Mouse (Mus musculus) CD8-positive naive resting alpha-beta T cell, adult 2 months (primary cell): ENCODE measurements around the gene Zfp991.
A peak's percentile ranks its signal among the peaks of the same experiment; 100 is the strongest.
"Not testable (repeated sequence)": the region's sequence is repeated elsewhere in the genome, so short reads cannot be mapped to it uniquely, and the experiment has no call there.

Source experiments
- DNase-seq, 2 experiments: peaks; one replicate each; pipeline ENCODE4 v3.0.0; 2022; ENCODE audit warnings: low read depth in 2 of 2, low spot score in 2 of 2

Gene Zfp991

GRCm38 (mm10) chr4:147181969-147182705 is 50.3 kb downstream of the Zfp991 start:
- not testable (repeated sequence) for DNase-seq

DNA sequence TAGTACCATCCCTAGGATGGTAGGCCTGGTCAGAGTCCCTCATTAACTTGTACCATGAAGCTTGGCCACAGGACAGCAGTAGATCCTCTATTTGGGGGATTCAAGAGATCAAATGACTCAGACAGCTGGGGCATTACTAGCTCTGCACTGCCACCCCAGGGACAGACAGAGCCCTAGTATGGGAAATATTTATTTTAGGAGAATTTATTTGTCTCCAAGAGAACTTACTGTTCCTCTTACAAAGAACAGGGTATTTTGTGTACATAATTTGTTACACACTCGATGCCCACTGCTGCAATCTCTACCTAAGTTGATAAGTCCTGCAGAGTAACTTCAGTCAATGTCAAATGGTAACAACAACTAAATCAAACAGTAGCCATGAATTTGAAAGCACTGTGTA is 55.0 kb downstream of the Zfp991 start:
- DNase-seq = not testable (repeated sequence)

- DNase-seq = not testable (repeated sequence)
These were observed 55.6 kb downstream of the Zfp991 start for GRCm38 (mm10) chr4:147187283-147187965.

GRCm38 (mm10) chr4:147195186-147195585 is 63.3 kb downstream of the Zfp991 start:
- not testable (repeated sequence) for DNase-seq

DNA sequence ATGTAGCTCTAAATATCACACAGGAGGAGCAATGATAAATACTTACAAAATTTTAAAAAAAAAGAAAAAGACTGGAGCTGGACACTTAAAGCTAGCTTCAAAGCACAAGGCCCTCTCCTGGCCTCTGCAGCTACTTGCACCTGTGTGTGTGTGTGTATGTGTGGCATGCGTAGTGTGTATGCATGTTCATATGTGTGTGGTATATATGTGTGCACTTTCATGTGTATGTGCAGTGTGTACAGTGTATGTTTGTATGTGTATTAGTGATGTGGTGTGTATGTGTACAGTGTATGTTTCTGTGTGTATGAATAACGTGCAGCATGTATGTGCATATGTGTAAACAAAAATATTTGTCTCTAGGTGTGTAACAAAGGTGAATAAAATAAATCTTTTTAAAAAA is 65.4 kb downstream of the Zfp991 start:
- DNase-seq = not testable (repeated sequence)

DNA sequence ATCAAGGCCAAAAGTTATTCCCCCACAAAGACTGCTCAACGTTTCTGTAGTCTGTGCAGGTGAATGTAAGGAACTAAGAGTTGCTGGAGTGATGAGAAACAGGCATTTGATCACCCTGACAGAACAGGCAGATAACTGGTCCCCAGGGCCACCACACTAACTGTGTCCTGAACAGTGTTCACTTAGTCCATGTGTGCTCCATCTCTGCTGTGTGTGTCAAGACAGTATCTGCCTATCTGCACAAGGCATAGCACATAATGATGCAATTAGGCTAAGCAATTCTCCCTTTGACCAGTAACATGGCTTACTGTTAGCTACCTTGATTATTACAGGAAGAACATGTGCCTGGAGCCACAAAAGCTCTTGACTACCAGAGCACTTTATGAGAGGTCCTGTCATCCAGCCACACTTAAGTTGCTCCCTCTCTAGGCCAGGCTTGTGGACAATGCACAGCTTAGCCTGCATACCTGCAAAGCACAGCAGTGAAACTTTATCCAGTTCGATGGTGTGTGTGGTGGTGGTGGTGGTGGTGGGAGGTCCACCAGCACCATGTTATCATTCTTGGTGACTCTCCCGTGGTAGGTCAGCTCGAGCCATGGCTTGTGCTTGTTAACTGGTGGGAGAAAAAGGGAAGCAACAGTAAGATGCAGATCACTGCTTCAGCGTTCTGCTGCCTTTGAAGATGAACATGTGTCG is 67.4 kb downstream of the Zfp991 start:
- not testable (repeated sequence) for DNase-seq

GRCm38 (mm10) chr4:147201920-147202660 is 70.3 kb downstream of the Zfp991 start:
- not testable (repeated sequence) for DNase-seq

DNA sequence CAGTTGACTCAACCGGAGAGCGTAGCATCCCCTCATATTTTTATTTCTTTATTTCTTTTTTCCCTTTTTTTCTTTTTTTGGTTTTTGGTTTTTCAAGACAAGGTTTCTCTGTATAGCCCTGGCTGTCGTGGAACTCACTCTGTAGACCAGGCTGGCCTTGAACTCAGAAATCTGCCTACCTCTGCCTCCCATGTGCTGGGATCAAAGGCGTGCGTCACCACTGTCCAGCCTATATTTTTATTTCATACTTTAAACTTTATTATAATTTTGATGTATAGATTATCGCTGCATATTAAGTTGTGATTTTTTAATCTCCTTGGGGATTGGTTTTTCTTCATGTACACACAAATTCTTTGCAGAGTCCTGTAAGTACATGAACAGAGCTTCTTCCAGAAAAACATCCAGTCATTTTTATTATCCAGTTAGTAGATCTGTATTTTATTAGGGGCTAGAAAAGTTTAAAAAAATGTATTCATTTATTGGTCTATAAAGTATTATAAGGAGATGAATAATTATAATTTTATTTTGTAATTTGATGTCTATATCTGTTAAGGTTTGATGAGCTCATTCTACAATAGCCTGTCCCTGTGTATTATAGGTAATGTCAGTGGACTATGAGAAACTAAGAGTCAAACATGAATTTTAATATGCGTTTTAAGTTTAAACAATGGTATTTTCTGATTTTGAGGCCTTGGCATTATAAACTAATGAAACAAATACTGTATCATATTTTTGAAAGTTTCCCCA is 80.5 kb downstream of the Zfp991 start:
- DNase-seq = not testable (repeated sequence)

DNA sequence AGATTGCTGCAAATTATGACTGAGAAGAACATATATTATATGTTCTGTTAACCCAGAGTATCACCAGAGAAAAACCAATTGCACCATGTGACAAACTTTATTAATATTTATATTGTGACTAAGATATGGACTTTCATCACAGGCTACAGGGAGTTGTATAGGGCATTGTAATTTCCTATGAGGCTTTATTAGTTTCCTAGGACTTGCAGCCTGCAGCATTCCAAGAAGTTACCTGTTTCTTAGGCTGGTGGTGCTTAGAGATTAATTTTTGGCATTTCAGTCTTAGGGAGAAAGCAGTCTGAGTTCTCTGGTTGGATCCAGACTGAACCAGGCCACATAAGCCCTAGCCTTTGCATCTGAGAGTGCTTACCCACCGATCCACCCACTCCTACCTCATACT is 82.4 kb downstream of the Zfp991 start:
- not testable (repeated sequence) for DNase-seq

DNA sequence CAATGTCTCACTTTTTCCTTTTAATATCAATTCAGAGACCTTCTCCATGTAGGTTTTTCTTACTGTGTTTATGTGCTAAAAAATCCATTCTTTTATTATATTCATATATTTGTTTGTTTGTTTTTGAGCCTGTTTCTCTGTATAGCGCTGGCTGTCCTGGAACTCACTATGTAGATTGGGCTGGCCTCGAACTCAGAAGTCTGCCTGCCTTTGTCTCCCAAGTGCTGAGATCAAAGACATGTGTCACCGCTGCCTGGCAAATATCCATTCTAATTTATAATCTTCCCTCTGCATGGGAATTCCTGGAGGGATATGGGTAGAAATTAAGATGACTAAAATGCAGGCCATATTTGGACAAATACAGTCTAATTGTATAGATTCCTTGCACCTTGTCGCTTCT is 85.8 kb downstream of the Zfp991 start:
- not testable (repeated sequence) for DNase-seq

GRCm38 (mm10) chr4:147219319-147220070 is 87.7 kb downstream of the Zfp991 start:
- DNase-seq = not testable (repeated sequence)

DNA sequence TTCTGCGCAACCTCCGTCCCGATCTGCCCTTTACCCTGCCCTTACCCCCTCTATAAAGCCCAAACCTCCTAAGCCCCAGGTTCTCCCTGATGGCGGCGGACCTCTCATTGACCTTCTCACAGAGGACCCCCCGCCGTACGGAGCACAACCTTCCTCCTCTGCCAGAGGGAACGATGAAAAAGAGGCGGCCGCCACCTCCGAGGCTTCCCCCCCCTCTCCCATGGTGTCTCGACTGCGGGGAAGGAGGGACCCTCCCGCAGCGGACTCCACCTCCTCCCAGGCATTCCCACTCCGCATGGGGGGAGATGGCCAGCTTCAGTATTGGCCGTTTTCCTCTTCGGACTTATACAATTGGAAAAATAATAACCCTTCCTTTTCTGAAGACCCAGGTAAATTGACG is 88.4 kb downstream of the Zfp991 start:
- DNase-seq = not testable (repeated sequence)

DNA sequence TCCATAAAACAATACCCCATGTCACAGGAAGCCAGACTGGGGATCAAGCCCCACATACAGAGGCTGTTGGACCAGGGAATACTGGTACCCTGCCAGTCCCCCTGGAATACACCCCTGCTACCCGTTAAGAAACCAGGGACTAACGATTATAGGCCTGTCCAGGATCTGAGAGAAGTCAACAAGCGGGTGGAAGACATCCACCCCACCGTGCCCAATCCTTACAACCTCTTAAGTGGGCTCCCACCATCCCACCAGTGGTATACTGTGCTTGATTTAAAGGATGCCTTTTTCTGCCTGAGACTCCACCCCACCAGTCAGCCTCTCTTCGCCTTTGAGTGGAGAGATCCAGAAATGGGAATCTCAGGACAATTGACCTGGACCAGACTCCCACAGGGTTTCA is 90.2 kb downstream of the Zfp991 start:
- not testable (repeated sequence) for DNase-seq

DNA sequence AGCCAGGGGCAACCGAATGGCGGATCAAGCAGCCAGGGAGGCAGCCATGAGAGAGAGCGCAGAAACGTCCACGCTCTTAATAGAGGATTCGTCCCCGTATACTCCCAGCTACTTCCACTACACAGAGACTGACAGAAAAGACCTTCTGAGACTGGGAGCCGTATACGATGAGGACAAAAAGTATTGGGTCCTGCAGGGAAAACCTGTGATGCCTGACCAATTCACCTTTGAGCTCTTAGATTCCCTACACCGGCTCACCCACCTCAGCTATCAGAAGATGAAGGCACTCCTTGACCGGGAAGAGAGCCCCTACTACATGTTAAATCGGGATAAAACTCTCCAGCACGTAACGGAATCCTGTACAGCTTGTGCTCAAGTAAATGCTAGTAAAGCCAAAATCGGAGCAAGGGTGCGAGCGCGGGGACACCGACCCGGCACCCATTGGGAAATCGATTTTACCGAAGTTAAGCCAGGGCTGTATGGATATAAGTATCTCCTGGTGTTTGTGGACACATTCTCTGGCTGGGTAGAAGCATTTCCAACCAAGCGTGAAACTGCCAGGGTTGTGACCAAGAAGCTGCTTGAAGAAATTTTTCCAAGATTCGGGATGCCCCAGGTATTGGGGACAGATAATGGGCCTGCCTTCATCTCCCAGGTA is 92.1 kb downstream of the Zfp991 start:
- peak in 1 of 2 experiments; percentile 38 for DNase-seq

DNA sequence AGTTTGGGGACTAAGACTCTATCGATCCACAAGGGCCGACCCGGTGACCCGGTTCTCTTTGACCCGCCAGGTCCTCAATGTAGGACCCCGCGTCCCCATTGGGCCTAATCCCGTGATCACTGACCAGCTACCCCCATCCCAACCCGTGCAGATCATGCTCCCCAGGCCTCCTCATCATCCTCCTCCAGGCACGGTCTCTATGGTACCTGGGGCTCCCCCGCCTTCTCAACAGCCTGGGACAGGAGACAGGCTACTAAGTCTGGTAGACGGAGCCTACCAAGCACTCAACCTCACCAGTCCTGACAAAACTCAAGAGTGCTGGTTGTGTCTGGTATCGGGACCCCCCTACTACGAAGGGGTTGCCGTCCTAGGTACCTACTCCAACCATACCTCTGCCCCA is 93.8 kb downstream of the Zfp991 start:
- DNase-seq = not testable (repeated sequence)

GRCm38 (mm10) chr4:147230026-147230425 is 98.2 kb downstream of the Zfp991 start:
- DNase-seq = not testable (repeated sequence)
